Mouse (Mus musculus) limb, embryonic 14.5 days (tissue): ENCODE results near the gene Wdr34. TPM values are rescaled to one million over a fixed set of nuclear protein-coding genes. Genes with fewer than 3 reads are reported as not detected.

Experiments
- ATAC-seq: fragments of 200-750 bp; cut with Nextera tagmentation; 2 replicates; pipeline ENCODE4 v1.8.0; 2017; ENCODE audit warnings: low read depth, moderate number of reproducible peaks, moderate TSS enrichment; ENCODE audit not compliant: low FRiP score
- DNase-seq: peaks from one replicate; pipeline ENCODE4 v3.0.0-alpha.2; 2015; ENCODE audit warnings: low spot score
- H3K27ac ChIP-seq: fragments of 300-500 bp; sonication (generic); replicated peaks from 2 replicates; pipeline ENCODE4 v1.5.1; 2014; ENCODE audit warnings: low read depth, mild to moderate bottlenecking, low read length, moderate library complexity, mixed read lengths
- H3K27me3 ChIP-seq: fragments of 300-500 bp; sonication (generic); 2 replicates; pipeline ENCODE4 v1.6.1; 2014; ENCODE audit warnings: low read length, mixed read lengths; ENCODE audit not compliant: control insufficient read depth, insufficient read depth
- H3K36me3 ChIP-seq: fragments of 300-500 bp; sonication (generic); 2 replicates; pipeline ENCODE4 v1.6.1; 2014; ENCODE audit warnings: mild to moderate bottlenecking, low read length, moderate library complexity, mixed read lengths; ENCODE audit not compliant: control insufficient read depth, insufficient read depth
- H3K4me1 ChIP-seq: fragments of 300-500 bp; sonication (generic); 2 replicates; pipeline ENCODE4 v1.6.1; 2014; ENCODE audit warnings: antibody characterized with exemption, low read length, mixed read lengths; ENCODE audit not compliant: control insufficient read depth, insufficient read depth
- H3K4me2 ChIP-seq: fragments of 300-500 bp; sonication (generic); replicated peaks from 2 replicates; pipeline ENCODE4 v1.6.1; 2014; ENCODE audit warnings: low read depth, mild to moderate bottlenecking, low read length, moderate library complexity; ENCODE audit not compliant: severe bottlenecking
- H3K4me3 ChIP-seq: fragments of 300-500 bp; sonication (generic); replicated peaks from 2 replicates; pipeline ENCODE4 v1.5.1; 2014; ENCODE audit warnings: low read length
- H3K9ac ChIP-seq: fragments of 300-500 bp; sonication (generic); 2 replicates; pipeline ENCODE4 v1.6.1; 2014; ENCODE audit warnings: mild to moderate bottlenecking, low read depth, low read length, moderate library complexity; ENCODE audit not compliant: severe bottlenecking
- H3K9me3 ChIP-seq: fragments of 300-500 bp; sonication (generic); 2 replicates; pipeline ENCODE4 v1.6.1; 2016; ENCODE audit warnings: low read length; ENCODE audit not compliant: control insufficient read depth
- POLR2A ChIP-seq: fragments of 200-500 bp; IDR thresholded peaks from 2 replicates; pipeline ENCODE4 v1.8.0; 2012; ENCODE audit warnings: inconsistent platforms, mild to moderate bottlenecking, moderate library complexity, borderline replicate concordance; ENCODE audit not compliant: insufficient read depth, insufficient read length; ENCODE audit errors: extremely low read depth
- WGBS: fragments of 180-500 bp; shearing (Covaris S2); extraction: QIAGEN DNeasy Blood & Tissue Kit; methylation state at CpG from one replicate; pipeline ENCODE4 v1.1.7; 2014; 5-methylcytosine and 5-hydroxymethylcytosine counted together
- polyA plus RNA-seq, 2 experiments: library from polyadenylated mRNA; depleted of rRNA in 1 of 2; stranded (reverse) in 1 of 2; unstranded in 1 of 2; fragments of >200 nt; fragmentation: Nextera tagmentation in 1 of 2; extraction: Ambion mirVana in 1 of 2; gene quantifications; 2 replicates each; pipeline versions ENCODE4 v1.2.1 to v1.2.3; 2012 to 2014

Wdr34 gene
- polyA plus RNA-seq, 2 experiments, result 30.1 to 44.0 TPM

GRCm38 (mm10) chr2:30062249-30063093 is 13.8 kb upstream of the Wdr34 start:
- H3K36me3 ChIP-seq, result no peaks in the 10 kb centered on the region
- peaks cover 20% of the 10 kb centered on the region for H3K4me1 ChIP-seq
- peak overlapping the region; percentile 74 for H3K4me2 ChIP-seq
- peak overlapping the region; percentile 59 for H3K9ac ChIP-seq
- WGBS, result under 1% methylated on average over 40 of the region's 40 CpGs
- H3K27me3 ChIP-seq, result no peaks in the 10 kb centered on the region
- peak overlapping the region; percentile 59 for H3K4me3 ChIP-seq
- ATAC-seq (peak; percentile 17; the same call in 1 of the 2 replicates), DNase-seq (peak; percentile 67)
- H3K27ac ChIP-seq, result peak overlapping the region; percentile 80
- peak; percentile 51; the same call in 1 of the 2 replicates for TF ChIP-seq POLR2A
- H3K9me3 ChIP-seq, result no peaks in the 10 kb centered on the region

GRCm38 (mm10) chr2:30061215-30062166 is 12.8 kb upstream of the Wdr34 start:
- Histone ChIP-seq H3K27me3 (no peaks in the 10 kb centered on the region), H3K27ac (peak overlapping the region; percentile 80), H3K36me3 (no peaks in the 10 kb centered on the region), H3K9ac (peak overlapping the region; percentile 59), H3K9me3 (no peaks in the 10 kb centered on the region), H3K4me2 (peak overlapping the region; percentile 74), H3K4me1 (peaks cover 20% of the 10 kb centered on the region), H3K4me3 (peak overlapping the region; percentile 59)
- DNase-seq (peak; percentile 75), ATAC-seq (peak; percentile 9; the same call in 1 of the 2 replicates)
- 13% methylated on average over 23 of the region's 37 CpGs for WGBS
- TF ChIP-seq POLR2A, result no peak

GRCm38 (mm10) chr2:30058418-30058817 is 9.7 kb upstream of the Wdr34 start:
- H3K27ac ChIP-seq, result no peak overlapping the region
- no peaks in the 10 kb centered on the region for H3K27me3 ChIP-seq
- no peak overlapping the region for H3K4me3 ChIP-seq
- H3K4me2 ChIP-seq, result no peak overlapping the region
- DNase-seq, result no peak
- no peaks in the 10 kb centered on the region for H3K9me3 ChIP-seq
- no peaks in the 10 kb centered on the region for H3K36me3 ChIP-seq
- no peak for ATAC-seq
- no peak overlapping the region for H3K9ac ChIP-seq
- no peak for TF ChIP-seq POLR2A
- whole genome bisulfite sequencing, result 60% methylated on average over 5 of the region's 5 CpGs
- H3K4me1 ChIP-seq, result peaks cover 2% of the 10 kb centered on the region

DNA sequence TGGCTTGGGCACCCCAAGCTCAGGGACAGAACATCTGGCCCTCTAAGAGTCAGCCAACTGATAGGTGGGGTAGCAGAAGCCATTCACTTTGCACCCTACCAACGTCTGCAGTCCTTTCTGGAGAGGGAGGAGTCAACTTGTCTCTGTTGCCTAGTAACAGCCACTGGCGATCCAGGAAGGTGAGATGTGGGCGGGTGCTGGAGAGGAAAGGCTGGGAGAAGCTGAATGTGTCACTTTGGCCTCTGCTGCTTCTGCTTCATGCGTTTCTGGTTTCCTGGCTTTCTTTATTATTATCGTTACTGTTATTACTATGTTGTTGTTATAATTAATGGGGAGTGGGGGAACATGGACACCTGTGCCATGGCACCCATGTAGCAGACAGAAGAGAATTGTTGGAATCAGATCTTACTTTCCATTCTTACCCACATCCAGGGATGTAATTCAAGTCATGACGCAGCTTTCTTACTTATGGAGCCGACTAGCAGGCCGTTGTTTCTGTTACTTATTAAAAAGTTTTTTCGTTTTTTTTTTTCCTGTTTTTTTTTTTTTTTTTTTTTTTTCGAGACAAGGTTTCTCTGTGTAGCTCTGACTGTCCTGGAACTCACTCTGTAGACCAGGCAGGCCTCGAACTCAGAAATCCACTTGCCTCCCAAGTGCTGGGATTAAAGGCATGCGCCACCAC is 8.7 kb upstream of the Wdr34 start, which contains the start of gene Set:
Set (plus strand) TSS at position 156 of the 682 bp plus-strand sequence.
- Histone ChIP-seq H3K4me3 (no peak within 1 kb of the TSS), H3K27me3 (no peaks in the 10 kb centered on the region), H3K36me3 (no peaks in the 10 kb centered on the region), H3K9ac (no peak within 1 kb of the TSS), H3K4me1 (no peaks in the 10 kb centered on the region), H3K4me2 (no peak within 1 kb of the TSS), H3K27ac (no peak within 1 kb of the TSS), H3K9me3 (no peaks in the 10 kb centered on the region)
- 42% methylated on average over 12 of the region's 12 CpGs for WGBS
- DNase-seq, result no peak
- no peak for TF ChIP-seq POLR2A
- no peak for ATAC-seq
